Mouse (Mus musculus) cerebellum, adult 9-11 months (tissue): Measurements from ENCODE around the gene Ipo13.

ENCODE experiments used
- DNase-seq: peaks from one replicate; pipeline ENCODE4 v3.0.0; 2022

Ipo13 gene

GRCm38 (mm10) chr4:117914591-117915442 lies at the start of gene Ipo13:
TSS of gene Ipo13 (minus strand) at chr4:117914999.
- DNase-seq = peak; percentile 95

GRCm38 (mm10) chr4:117957492-117957891 lies 42.7 kb upstream of the Ipo13 start:
- DNase-seq = no peak

- no peak for DNase-seq
These were observed 32.7 kb upstream of the Ipo13 start for GRCm38 (mm10) chr4:117947493-117947892.

- no peak for DNase-seq
These were observed 32.0 kb upstream of the Ipo13 start for GRCm38 (mm10) chr4:117946639-117947305.

GRCm38 (mm10) chr4:117943317-117943716 lies 28.5 kb upstream of the Ipo13 start:
- DNase-seq = no peak

GRCm38 (mm10) chr4:117936964-117937363 lies 22.2 kb upstream of the Ipo13 start:
- no peak for DNase-seq

- DNase-seq = no peak
These were observed 19.3 kb upstream of the Ipo13 start for GRCm38 (mm10) chr4:117934081-117934480.

GRCm38 (mm10) chr4:117933248-117933647 lies 18.4 kb upstream of the Ipo13 start:
- DNase-seq = no peak

- DNase-seq = no peak
These were observed 14.6 kb upstream of the Ipo13 start, which contains the start of gene Artn for GRCm38 (mm10) chr4:117929391-117929881. TSS of gene Artn (minus strand) at chr4:117929763.

- peak; percentile 63 for DNase-seq
These were observed 14.0 kb upstream of the Ipo13 start for GRCm38 (mm10) chr4:117928699-117929241.

GRCm38 (mm10) chr4:117928234-117928633 lies 13.4 kb upstream of the Ipo13 start:
- DNase-seq = peak; percentile 58

- DNase-seq = peak; percentile 62
These were observed 12.0 kb upstream of the Ipo13 start for GRCm38 (mm10) chr4:117926545-117927482.

- no peak for DNase-seq
These were observed 10.1 kb upstream of the Ipo13 start for GRCm38 (mm10) chr4:117924916-117925315.

- no peak for DNase-seq
These were observed 8.7 kb upstream of the Ipo13 start for GRCm38 (mm10) chr4:117923450-117923849.

GRCm38 (mm10) chr4:117921358-117921757 lies 6.6 kb upstream of the Ipo13 start:
- DNase-seq = no peak

- DNase-seq = no peak
These were observed 4.0 kb upstream of the Ipo13 start for GRCm38 (mm10) chr4:117918762-117919161.

- DNase-seq = peak; percentile 15
These were observed 3.5 kb upstream of the Ipo13 start for GRCm38 (mm10) chr4:117918261-117918660.

GRCm38 (mm10) chr4:117917847-117918246 lies 3.0 kb upstream of the Ipo13 start:
- DNase-seq = peak; percentile 8

- no peak for DNase-seq
These were observed 2.6 kb upstream of the Ipo13 start for GRCm38 (mm10) chr4:117917402-117917801.

GRCm38 (mm10) chr4:117916386-117916785 lies 1.6 kb upstream of the Ipo13 start:
- peak; percentile 45 for DNase-seq

- peak; percentile 53 for DNase-seq
These were observed 798 bp upstream of the Ipo13 start for GRCm38 (mm10) chr4:117915489-117916105.

GRCm38 (mm10) chr4:117914031-117914430 lies 768 bp downstream of the Ipo13 start:
- DNase-seq = peak; percentile 85
